Mouse (Mus musculus) embryonic facial prominence, embryonic 12.5 days (tissue): Measurements from ENCODE around the gene Trappc1. TPM values are rescaled to one million over a fixed set of nuclear protein-coding genes. Genes with fewer than 3 reads are reported as not detected.
A peak's percentile ranks its signal among the peaks of the same experiment; 100 is the strongest.

Experiments used
- ATAC-seq: fragments of 200-750 bp; cut with Nextera tagmentation; 2 replicates; pipeline ENCODE4 v1.8.0; 2017; ENCODE audit not compliant: insufficient number of reproducible peaks, insufficient read depth, low FRiP score, low TSS enrichment
- H3K27ac ChIP-seq: fragments of 300-500 bp; sonication (generic); 2 replicates; pipeline ENCODE4 v1.5.1; 2016; ENCODE audit warnings: mild to moderate bottlenecking
- H3K27me3 ChIP-seq: fragments of 300-500 bp; sonication (generic); 2 replicates; pipeline ENCODE4 v1.6.1; 2016; ENCODE audit warnings: mild to moderate bottlenecking, moderate library complexity
- H3K36me3 ChIP-seq: fragments of 300-500 bp; sonication (generic); 2 replicates; pipeline ENCODE4 v1.6.1; 2016; ENCODE audit warnings: mild to moderate bottlenecking
- H3K4me1 ChIP-seq: fragments of 300-500 bp; sonication (generic); 2 replicates; pipeline ENCODE4 v1.6.1; 2016
- H3K4me2 ChIP-seq: fragments of 300-500 bp; sonication (generic); replicated peaks from 2 replicates; pipeline ENCODE4 v1.6.1; 2016; ENCODE audit warnings: mild to moderate bottlenecking, moderate library complexity
- H3K4me3 ChIP-seq: fragments of 300-500 bp; sonication (generic); 2 replicates; pipeline ENCODE4 v1.5.1; 2016; ENCODE audit warnings: mild to moderate bottlenecking
- H3K9ac ChIP-seq: fragments of 300-500 bp; sonication (generic); 2 replicates; pipeline ENCODE4 v1.6.1; 2016; ENCODE audit warnings: mild to moderate bottlenecking, moderate library complexity
- H3K9me3 ChIP-seq: fragments of 300-500 bp; sonication (generic); 2 replicates; pipeline ENCODE4 v1.6.1; 2016; ENCODE audit warnings: mild to moderate bottlenecking, moderate library complexity
- WGBS: fragments of 180-500 bp; shearing (Covaris S2); methylation state at CpG from one replicate; pipeline ENCODE4 v1.1.7; 2016; 5-methylcytosine and 5-hydroxymethylcytosine counted together
- polyA plus RNA-seq: library from polyadenylated mRNA; unstranded; fragments of >200 nt; fragmentation: Nextera tagmentation; extraction: Ambion mirVana; gene quantifications from 2 replicates; pipeline ENCODE4 v1.2.1, GENCODE M21; 2016

The Trappc1 gene
- polyA plus RNA-seq, result 164 and 173 TPM in 2 replicates

- Histone ChIP-seq H3K36me3 (peaks cover 19% of the 10 kb centered on the region), H3K4me3 (peak within 1 kb of the TSS; percentile 55), H3K27me3 (peaks cover 21% of the 10 kb centered on the region), H3K9ac (peak within 1 kb of the TSS; percentile 72), H3K9me3 (no peaks in the 10 kb centered on the region), H3K27ac (peak within 1 kb of the TSS; percentile 83), H3K4me2 (peak within 1 kb of the TSS; percentile 90), H3K4me1 (peaks cover 36% of the 10 kb centered on the region)
- peak; percentile 87 for ATAC-seq
- WGBS, result under 1% methylated on average over 30 of the region's 30 CpGs
These were observed at the start of gene Trappc1, which contains the start of gene Cntrob for GRCm38 (mm10) chr11:69323667-69324111. TSS of gene Trappc1 (plus strand) at chr11:69323980. TSS of gene Cntrob (minus strand) at chr11:69323775.

GRCm38 (mm10) chr11:69275650-69276049 lies 48.1 kb upstream of the Trappc1 start:
- ATAC-seq, result no peak
- Histone ChIP-seq H3K36me3 (no peaks in the 10 kb centered on the region), H3K4me2 (no peak overlapping the region), H3K9me3 (no peaks in the 10 kb centered on the region), H3K4me3 (no peak overlapping the region), H3K4me1 (no peaks in the 10 kb centered on the region), H3K27me3 (no peaks in the 10 kb centered on the region), H3K27ac (no peak overlapping the region), H3K9ac (no peak overlapping the region)
- 77% methylated on average over 6 of the region's 6 CpGs for WGBS

- no peak for ATAC-seq
- H3K4me1 ChIP-seq, result no peaks in the 10 kb centered on the region
- H3K4me3 ChIP-seq, result no peak overlapping the region
- WGBS, result 67% methylated on average over 2 of the region's 2 CpGs
- H3K9ac ChIP-seq, result no peak overlapping the region
- no peaks in the 10 kb centered on the region for H3K36me3 ChIP-seq
- H3K4me2 ChIP-seq, result no peak overlapping the region
- no peaks in the 10 kb centered on the region for H3K27me3 ChIP-seq
- no peak overlapping the region for H3K27ac ChIP-seq
- no peaks in the 10 kb centered on the region for H3K9me3 ChIP-seq
These were observed 47.7 kb upstream of the Trappc1 start for GRCm38 (mm10) chr11:69276081-69276480.

GRCm38 (mm10) chr11:69277267-69277666 lies 46.5 kb upstream of the Trappc1 start:
- H3K4me3 ChIP-seq, result no peak overlapping the region
- H3K36me3 ChIP-seq, result no peaks in the 10 kb centered on the region
- 66% methylated on average over 5 of the region's 5 CpGs for WGBS
- no peak overlapping the region for H3K27ac ChIP-seq
- no peak for ATAC-seq
- no peak overlapping the region for H3K4me2 ChIP-seq
- H3K9ac ChIP-seq, result no peak overlapping the region
- no peaks in the 10 kb centered on the region for H3K9me3 ChIP-seq
- no peaks in the 10 kb centered on the region for H3K4me1 ChIP-seq
- no peaks in the 10 kb centered on the region for H3K27me3 ChIP-seq

- H3K27me3 ChIP-seq, result no peaks in the 10 kb centered on the region
- WGBS, result 92% methylated on average over 5 of the region's 5 CpGs
- no peak overlapping the region for H3K4me3 ChIP-seq
- H3K27ac ChIP-seq, result no peak overlapping the region
- H3K4me1 ChIP-seq, result no peaks in the 10 kb centered on the region
- no peak overlapping the region for H3K4me2 ChIP-seq
- H3K9me3 ChIP-seq, result no peaks in the 10 kb centered on the region
- no peaks in the 10 kb centered on the region for H3K36me3 ChIP-seq
- ATAC-seq, result no peak
- no peak overlapping the region for H3K9ac ChIP-seq
These were observed 32.7 kb upstream of the Trappc1 start for GRCm38 (mm10) chr11:69291111-69291510.

- no peaks in the 10 kb centered on the region for H3K27me3 ChIP-seq
- no peaks in the 10 kb centered on the region for H3K9me3 ChIP-seq
- H3K36me3 ChIP-seq, result peaks cover 20% of the 10 kb centered on the region
- H3K4me1 ChIP-seq, result no peaks in the 10 kb centered on the region
- ATAC-seq, result no peak
- H3K4me2 ChIP-seq, result no peak overlapping the region
- 94% methylated on average over 3 of the region's 3 CpGs for WGBS
- no peak overlapping the region for H3K9ac ChIP-seq
- H3K27ac ChIP-seq, result no peak overlapping the region
- no peak overlapping the region for H3K4me3 ChIP-seq
These were observed 28.5 kb upstream of the Trappc1 start for GRCm38 (mm10) chr11:69295286-69295685.

GRCm38 (mm10) chr11:69297799-69298198 lies 26.0 kb upstream of the Trappc1 start:
- H3K4me3 ChIP-seq, result no peak overlapping the region
- no peaks in the 10 kb centered on the region for H3K27me3 ChIP-seq
- H3K27ac ChIP-seq, result no peak overlapping the region
- H3K4me1 ChIP-seq, result no peaks in the 10 kb centered on the region
- WGBS, result 87% methylated on average over 2 of the region's 2 CpGs
- peaks cover 38% of the 10 kb centered on the region for H3K36me3 ChIP-seq
- no peak for ATAC-seq
- H3K9ac ChIP-seq, result no peak overlapping the region
- no peak overlapping the region for H3K4me2 ChIP-seq
- H3K9me3 ChIP-seq, result no peaks in the 10 kb centered on the region

- Histone ChIP-seq H3K4me3 (no peak overlapping the region), H3K9ac (no peak overlapping the region), H3K27me3 (no peaks in the 10 kb centered on the region), H3K36me3 (peaks cover 42% of the 10 kb centered on the region), H3K4me2 (no peak overlapping the region), H3K4me1 (no peaks in the 10 kb centered on the region), H3K9me3 (no peaks in the 10 kb centered on the region), H3K27ac (no peak overlapping the region)
- 81% methylated on average over 7 of the region's 7 CpGs for WGBS
- ATAC-seq, result no peak
These were observed 25.5 kb upstream of the Trappc1 start for GRCm38 (mm10) chr11:69298231-69298630.

- no peak overlapping the region for H3K9ac ChIP-seq
- H3K9me3 ChIP-seq, result no peaks in the 10 kb centered on the region
- no peak overlapping the region for H3K4me2 ChIP-seq
- peaks cover 83% of the 10 kb centered on the region for H3K36me3 ChIP-seq
- H3K27ac ChIP-seq, result no peak overlapping the region
- 86% methylated on average over 7 of the region's 7 CpGs for WGBS
- no peaks in the 10 kb centered on the region for H3K4me1 ChIP-seq
- H3K27me3 ChIP-seq, result no peaks in the 10 kb centered on the region
- ATAC-seq, result no peak
- H3K4me3 ChIP-seq, result no peak overlapping the region
These were observed 21.0 kb upstream of the Trappc1 start for GRCm38 (mm10) chr11:69302817-69303216.

- H3K27ac ChIP-seq, result no peak overlapping the region
- no peak for ATAC-seq
- H3K4me2 ChIP-seq, result no peak overlapping the region
- no peaks in the 10 kb centered on the region for H3K9me3 ChIP-seq
- 89% methylated on average over 9 of the region's 9 CpGs for WGBS
- no peak overlapping the region for H3K9ac ChIP-seq
- no peaks in the 10 kb centered on the region for H3K4me1 ChIP-seq
- H3K4me3 ChIP-seq, result no peak overlapping the region
- H3K36me3 ChIP-seq, result peaks cover 86% of the 10 kb centered on the region
- H3K27me3 ChIP-seq, result no peaks in the 10 kb centered on the region
These were observed 18.5 kb upstream of the Trappc1 start for GRCm38 (mm10) chr11:69305291-69305690.

- Histone ChIP-seq H3K9me3 (no peaks in the 10 kb centered on the region), H3K27me3 (no peaks in the 10 kb centered on the region), H3K4me3 (no peak overlapping the region), H3K4me1 (no peaks in the 10 kb centered on the region), H3K4me2 (no peak overlapping the region), H3K27ac (no peak overlapping the region), H3K9ac (no peak overlapping the region), H3K36me3 (peaks cover 91% of the 10 kb centered on the region)
- ATAC-seq, result no peak
- 89% methylated on average over 2 of the region's 2 CpGs for WGBS
These were observed 17.7 kb upstream of the Trappc1 start for GRCm38 (mm10) chr11:69306039-69306438.

GRCm38 (mm10) chr11:69311266-69311665 lies 12.5 kb upstream of the Trappc1 start:
- Histone ChIP-seq H3K27ac (no peak overlapping the region), H3K9me3 (no peaks in the 10 kb centered on the region), H3K4me3 (no peak overlapping the region), H3K27me3 (no peaks in the 10 kb centered on the region), H3K4me1 (no peaks in the 10 kb centered on the region), H3K36me3 (peaks cover 76% of the 10 kb centered on the region), H3K9ac (no peak overlapping the region), H3K4me2 (no peak overlapping the region)
- WGBS, result 76% methylated on average over 7 of the region's 7 CpGs
- no peak for ATAC-seq

GRCm38 (mm10) chr11:69316361-69316760 lies 7.4 kb upstream of the Trappc1 start:
- Histone ChIP-seq H3K4me3 (no peak overlapping the region), H3K27ac (no peak overlapping the region), H3K36me3 (peaks cover 63% of the 10 kb centered on the region), H3K4me2 (no peak overlapping the region), H3K9ac (no peak overlapping the region), H3K4me1 (no peaks in the 10 kb centered on the region), H3K27me3 (no peaks in the 10 kb centered on the region), H3K9me3 (no peaks in the 10 kb centered on the region)
- WGBS, result 98% methylated on average over 6 of the region's 6 CpGs
- no peak for ATAC-seq
